Mouse (Mus musculus) adrenal gland, adult 18-20 months (tissue): ENCODE data around the gene Nectin2. TPM values are rescaled to one million over a fixed set of nuclear protein-coding genes. Genes with fewer than 3 reads are reported as not detected.

Source experiments
- DNase-seq, 2 experiments: peaks; one replicate each; pipeline ENCODE4 v3.0.0; 2021 to 2022; ENCODE audit warnings: low spot score in 2 of 2
- total RNA-seq, 2 experiments: library from RNA; stranded (reverse); gene quantifications; 1 replicate in 1 of 2; 2 replicates in 1 of 2; pipeline ENCODE4 v1.2.3; 2021

Gene Nectin2
- total RNA-seq, 2 experiments from 2014 or later, result 76.9 to 105 TPM

DNA sequence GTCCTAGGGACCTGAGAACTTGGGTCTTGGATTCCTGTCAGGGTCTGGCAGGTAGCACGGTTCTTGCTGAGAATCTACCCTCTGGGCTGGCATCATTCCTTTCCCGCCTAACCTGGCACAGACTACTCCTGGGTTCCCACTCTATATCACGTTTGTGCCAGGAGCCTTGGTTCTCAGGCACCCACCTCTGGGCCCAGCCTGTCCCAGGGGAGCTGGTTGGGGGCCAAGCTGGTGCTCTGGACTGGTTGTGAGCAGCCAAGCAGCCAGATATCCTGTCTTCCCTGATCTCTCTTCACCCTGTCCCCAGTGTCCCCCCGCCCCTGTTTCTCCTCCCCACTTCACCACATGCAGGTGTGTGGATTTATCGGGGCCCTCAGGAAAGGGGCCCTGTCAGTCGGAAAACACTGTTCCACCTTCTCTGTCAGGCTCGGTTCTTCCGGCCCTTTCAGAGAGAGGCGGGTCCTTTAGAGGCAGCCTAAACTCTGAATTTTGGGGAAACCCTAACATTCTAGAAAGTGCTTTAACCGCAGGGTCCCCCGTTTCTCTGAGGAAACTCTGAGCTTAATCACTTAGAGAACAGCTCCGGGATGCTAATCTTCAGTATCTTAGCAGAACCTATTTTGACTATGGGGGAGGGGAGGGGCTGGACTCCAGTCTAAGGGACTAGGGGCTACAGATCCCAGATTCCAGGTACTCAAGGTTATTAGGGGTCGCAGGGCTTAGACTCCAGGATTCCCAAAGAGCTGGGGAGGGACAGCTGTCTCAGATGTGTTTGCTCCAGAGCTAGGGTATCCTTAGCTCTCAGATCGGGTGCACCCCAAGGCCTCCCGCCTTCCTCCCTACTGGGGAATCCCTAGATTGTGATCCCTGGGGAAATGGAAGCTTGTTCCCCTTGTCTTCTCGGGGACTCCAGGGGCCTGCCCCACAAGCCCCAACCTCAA is 19.4 kb upstream of the Nectin2 start:
- DNase-seq, result no peak

DNA sequence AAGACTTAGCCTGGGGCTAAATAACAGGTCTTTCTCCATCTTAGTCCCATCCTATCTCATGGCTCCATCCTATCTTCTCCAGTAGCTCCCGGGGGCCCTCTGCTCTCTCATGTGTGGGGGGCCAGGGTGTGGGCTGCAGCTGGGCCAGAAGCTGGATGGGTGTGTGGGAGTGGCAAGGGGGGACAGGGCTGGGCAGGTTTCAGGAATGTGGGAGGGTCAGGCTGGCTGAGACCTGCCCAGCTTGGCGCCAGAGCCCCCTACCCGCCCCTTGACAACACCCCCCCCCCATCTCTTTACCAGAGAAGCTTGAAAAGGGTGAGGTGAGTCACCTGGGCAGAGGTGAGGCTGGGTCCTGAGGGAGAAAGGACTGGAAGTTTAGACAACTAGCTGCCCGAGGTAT is 18.7 kb upstream of the Nectin2 start:
- no peak for DNase-seq

- no peak for DNase-seq
Observed at GRCm38 (mm10) chr7:19768251-19768650, 18.0 kb upstream of the Nectin2 start.

DNA sequence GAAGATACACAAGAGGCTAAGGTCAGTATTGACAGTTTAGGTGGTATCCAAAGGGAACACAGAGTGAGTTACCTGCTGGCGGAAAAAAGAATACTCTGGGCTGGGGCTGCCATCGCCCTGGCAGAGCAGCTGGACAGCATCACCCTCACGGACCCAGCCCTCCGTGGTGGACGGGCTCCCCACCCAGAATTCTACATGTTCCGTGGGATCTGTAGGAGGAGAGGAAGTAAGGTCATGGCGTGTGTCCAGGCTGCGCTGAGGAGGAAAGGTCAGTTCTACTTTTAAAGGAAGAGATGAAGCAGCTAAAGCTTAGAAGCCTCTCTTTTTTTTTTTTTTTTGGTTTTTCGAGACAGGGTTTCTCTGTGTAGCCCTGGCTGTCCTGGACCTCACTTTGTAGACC is 14.3 kb upstream of the Nectin2 start:
- DNase-seq, result no peak

GRCm38 (mm10) chr7:19763829-19764477 is 13.7 kb upstream of the Nectin2 start:
- DNase-seq, result no peak

- no peak for DNase-seq
Observed at GRCm38 (mm10) chr7:19762283-19762682, 12.0 kb upstream of the Nectin2 start.

GRCm38 (mm10) chr7:19760021-19760420 is 9.7 kb upstream of the Nectin2 start:
- DNase-seq, result no peak

DNA sequence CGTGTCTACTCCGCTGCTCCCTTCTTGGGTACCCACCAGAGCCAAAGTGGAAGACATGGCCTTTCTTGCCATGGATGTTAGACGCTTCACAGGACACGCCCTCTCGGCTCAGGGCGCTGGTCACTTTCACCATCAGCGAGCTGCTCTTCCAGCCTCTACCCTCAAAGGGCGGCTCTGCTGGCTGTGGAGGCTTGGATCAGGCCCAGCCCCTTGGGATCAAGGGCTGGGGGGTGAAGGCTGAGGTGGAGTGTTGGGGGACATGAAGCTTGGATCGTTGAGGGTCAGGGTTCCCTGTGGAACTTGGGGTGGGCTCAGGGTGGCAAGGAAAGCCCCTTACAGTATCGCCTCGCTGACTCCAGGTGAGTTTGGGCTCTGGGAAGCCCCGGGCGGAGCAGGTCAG is 8.3 kb upstream of the Nectin2 start:
- DNase-seq, result no peak

DNA sequence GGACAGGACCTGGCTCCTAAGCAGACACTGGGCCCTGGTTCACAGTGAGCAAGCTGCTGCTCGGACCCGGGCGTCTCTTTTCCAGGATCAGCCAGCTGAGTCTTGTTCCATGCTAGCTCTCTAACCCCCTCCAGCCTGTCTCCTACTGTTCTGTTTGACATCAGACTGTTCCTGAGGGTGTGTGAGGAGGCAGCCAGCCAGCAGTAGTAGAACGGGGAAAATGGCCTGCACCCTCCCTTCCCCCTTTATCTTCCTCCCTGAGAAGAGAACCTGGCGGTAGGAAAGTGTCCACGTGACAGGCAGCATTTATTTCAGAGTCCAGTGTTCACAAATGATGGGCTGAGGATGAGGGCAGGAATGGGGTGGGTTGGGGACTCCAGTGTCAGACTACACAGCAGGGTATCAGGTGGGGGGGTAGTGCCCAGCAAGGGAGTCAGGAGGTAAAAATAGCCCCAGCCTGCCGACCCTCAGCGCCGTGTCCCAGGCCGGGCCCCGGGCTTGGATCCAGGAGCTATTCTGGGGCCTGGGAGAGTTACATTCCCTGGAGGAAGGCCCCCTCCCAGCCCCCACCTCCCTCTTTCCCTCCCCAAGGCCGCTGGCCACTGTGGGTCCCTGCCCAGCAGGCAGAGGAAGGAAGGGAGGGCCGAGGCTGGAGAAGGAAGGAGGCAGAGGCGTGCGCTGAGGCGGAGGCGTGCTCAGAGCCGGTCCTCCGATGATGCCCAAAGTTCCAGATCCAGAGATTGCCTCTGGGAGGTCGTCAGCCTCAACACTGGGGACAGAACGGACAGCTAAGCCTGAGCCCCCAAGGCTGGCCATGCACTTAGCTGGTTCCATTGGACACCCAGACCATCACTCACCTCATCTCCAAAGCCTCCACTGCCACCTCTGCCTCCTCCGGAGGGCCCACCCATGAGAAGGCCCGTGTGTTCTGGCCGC is 5.8 kb upstream of the Nectin2 start:
- DNase-seq, result peak; percentile 34 to 41

DNA sequence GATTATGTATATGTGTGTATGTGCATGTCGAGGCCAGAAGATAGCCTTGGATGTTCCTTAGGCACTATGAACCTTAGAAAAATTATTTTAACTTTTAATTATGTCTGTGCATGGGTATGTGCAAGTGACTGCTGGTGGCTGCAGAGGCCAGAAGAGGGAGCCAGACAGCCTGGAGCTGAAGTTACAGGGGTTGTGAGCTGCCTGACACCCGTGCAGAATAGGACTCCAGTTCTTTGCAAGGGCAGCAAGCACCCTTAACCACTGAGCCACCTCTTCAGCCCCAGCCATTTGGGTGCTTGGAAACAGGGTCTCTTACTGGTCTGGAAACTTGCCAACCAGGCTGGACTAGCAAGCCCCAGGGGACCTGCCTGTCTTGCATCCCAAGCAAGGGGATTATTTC is 4.7 kb upstream of the Nectin2 start:
- no peak for DNase-seq

- DNase-seq, result no peak
Observed at GRCm38 (mm10) chr7:19754065-19754464, 3.8 kb upstream of the Nectin2 start.

DNA sequence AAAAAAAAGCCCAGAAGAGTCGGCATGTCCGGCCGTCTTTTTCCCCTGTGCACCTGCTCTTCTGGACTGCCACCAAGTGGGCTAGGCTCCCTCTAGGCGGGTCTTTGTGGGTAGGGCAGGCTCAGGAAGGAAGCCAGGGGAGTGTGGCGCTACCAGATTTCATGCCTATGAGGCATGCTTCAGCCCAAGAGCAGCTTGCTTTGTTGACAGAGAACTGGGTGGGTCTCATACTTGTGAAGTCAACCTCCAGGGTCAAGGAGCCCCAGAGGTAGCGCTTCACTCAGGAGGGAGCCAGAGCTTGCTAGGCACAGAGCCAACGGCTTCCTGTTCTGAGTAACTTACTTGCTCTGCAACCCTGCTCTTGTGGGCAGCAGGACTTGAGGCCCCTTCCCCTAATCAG is 3.3 kb upstream of the Nectin2 start:
- no peak for DNase-seq

GRCm38 (mm10) chr7:19752652-19753051 is 2.4 kb upstream of the Nectin2 start:
- DNase-seq, result no peak

- DNase-seq, result no peak
Observed at GRCm38 (mm10) chr7:19751070-19751383, 744 bp upstream of the Nectin2 start.

DNA sequence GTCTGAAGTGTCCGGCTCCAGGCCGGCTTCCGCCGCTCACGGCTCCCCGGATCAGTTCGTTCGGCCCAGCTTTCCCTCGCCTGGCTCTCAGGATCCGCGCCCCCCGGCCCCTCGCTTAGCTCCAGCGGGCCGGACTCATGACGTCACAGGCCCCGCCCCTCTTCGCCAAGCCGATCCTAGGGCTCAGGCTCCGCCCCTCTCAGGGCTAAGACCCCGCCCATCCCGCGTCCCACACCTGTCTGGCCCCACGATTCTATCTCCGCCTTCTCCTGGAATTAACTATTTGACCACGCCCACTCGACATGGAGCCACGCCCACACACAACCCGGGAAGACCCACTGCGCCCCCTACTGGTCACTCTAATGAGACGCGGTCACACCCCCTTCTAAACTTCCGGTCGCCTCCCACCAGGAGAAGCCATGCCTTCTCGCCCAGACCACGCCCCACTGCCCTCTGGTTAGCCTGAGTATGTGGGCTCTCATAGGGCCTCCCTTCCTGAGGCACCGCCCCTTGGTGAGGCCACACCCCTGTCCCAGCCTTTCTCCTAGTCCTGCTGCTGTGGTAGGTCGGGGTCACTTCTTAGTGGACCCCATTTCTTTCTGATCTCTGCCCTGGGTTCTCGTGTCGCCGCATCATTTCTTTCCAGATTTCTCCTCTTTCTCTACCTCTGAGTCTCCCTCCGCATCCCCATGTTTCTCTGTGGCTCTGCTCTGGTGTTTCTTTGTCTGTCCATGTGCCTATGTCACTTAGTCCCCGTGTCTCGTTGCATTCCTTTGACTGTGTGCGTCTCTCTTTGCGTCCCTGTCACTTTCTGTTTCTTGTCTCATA is 680 bp downstream of the Nectin2 start:
- peak; percentile 97 to 99 for DNase-seq

- peak; percentile 40 to 53 for DNase-seq
Observed at GRCm38 (mm10) chr7:19748219-19749195, 1.8 kb downstream of the Nectin2 start.

DNA sequence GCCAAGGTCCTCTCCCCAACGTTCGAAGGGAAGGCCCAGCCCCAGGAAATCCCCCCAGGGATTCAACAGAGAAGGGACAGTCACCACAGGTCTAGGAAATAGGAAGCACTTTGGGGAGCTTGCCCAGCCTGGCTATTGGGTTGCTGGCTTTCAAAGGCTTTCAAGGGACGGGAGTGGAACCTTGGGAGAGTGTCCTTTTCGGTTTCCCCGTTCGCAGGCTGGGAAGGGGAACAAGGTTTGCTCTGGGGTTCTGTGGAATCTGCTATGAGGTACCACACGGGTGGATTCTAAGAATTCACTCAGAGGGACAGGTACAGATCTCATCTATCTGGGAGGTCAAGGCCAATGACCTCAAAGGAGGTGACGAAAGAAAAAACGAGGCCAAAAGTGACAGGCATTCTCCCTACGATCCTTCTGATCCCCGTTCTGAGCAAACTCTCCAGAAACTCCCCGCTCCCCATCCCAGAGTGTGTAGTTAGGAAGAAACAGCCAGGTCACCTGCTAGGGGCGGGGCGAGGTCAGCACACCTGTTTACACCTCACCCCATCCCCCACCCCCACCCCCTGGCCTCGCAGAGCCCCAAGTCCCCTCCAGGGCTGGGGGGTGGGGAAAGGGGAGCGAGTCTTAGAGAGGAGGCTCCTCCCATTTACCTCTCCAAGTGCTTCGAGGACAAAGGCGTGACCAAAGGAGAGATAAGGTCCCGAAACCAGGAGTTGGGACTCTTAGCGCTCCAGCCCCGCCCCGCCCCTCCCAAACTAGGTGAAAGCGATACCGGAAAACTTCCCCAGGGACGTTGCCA is 2.7 kb downstream of the Nectin2 start:
- no peak for DNase-seq

- no peak for DNase-seq
Observed at GRCm38 (mm10) chr7:19746426-19747201, 3.7 kb downstream of the Nectin2 start.
